Mouse (Mus musculus): ENCODE results near the gene Tmem39b.

Gene Tmem39b

GRCm38 (mm10) chr4:129683901-129684493 lies 12.6 kb downstream of the Tmem39b start:
- no peak for DNase-seq (ENCODE audit: low spot score in 2 of 2)

DNA sequence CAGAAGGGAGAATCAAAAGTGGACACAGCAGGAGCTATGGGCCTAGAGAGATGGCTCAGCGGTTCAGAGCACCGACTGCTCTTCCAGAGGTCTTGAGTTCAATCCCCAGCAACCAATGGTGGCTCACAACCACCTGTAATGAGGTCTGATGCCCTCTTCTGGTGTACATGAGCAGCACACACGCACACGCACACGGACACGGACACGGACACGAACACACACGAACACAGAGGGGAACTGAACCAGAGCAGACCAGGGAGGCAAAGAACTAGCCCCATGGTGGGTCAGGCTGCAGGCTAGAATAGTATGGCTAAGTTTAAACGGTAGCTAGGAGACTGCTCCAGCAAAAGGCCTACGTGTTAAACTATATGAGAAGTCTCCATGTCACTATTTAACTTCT lies 14.8 kb downstream of the Tmem39b start:
- DNase-seq (ENCODE audit: low spot score in 2 of 2), result no peak

- DNase-seq (ENCODE audit: low spot score in 2 of 2), result no peak
Observed at GRCm38 (mm10) chr4:129672878-129673449, 23.7 kb downstream of the Tmem39b start.

GRCm38 (mm10) chr4:129672083-129672877 lies 24.4 kb downstream of the Tmem39b start, which contains the start of gene Kpna6:
TSS of gene Kpna6 (minus strand) at chr4:129672767.
- peak; percentile 85 to 90 for DNase-seq (ENCODE audit: low spot score in 2 of 2)

GRCm38 (mm10) chr4:129671491-129672082 lies 25.1 kb downstream of the Tmem39b start:
- DNase-seq (ENCODE audit: low spot score in 2 of 2), result no peak

GRCm38 (mm10) chr4:129662255-129662813 lies 34.3 kb downstream of the Tmem39b start:
- no peak for DNase-seq (ENCODE audit: low spot score in 2 of 2)

DNA sequence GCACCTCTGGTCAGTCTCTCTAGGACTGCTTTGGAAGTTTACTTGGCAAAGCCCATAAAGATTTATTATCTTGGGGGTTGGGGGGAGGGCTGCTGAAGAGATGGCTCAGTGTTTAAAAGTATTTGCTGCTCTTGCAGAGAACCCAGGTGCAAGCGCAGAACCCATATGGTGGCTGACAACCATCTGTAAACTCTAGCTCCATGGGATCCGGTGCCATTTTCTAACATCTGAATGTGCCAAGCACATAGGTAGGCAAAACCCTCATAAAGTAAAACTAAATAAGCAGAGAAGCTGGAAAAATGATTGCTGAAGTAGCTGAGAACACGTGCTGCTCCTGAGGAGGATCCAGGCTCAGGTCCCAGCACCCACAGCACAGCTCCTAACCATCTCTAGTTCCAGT lies 35.1 kb downstream of the Tmem39b start:
- DNase-seq (ENCODE audit: low spot score in 2 of 2), result no peak

GRCm38 (mm10) chr4:129654770-129655169 lies 41.9 kb downstream of the Tmem39b start:
- no peak for DNase-seq (ENCODE audit: low spot score in 2 of 2)

DNA sequence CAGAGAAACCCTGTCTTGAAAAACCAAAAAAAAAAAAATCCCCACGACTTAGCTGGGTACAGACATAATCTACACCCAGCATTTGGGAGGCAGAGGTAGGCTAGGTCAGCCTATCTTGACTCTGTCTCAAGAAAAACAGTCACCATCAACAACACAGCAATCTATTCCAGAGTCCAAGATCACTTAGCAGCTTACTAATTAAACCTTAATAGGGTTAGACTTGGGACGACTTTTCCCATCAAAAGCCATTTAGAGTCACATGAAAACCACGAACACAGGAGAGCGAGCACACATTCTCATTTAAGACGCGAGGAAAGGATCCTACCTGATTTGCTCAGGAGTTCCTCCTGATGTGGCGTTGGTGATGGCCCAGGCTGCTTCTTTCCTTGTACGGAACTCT lies 46.3 kb downstream of the Tmem39b start:
- no peak for DNase-seq (ENCODE audit: low spot score in 2 of 2)

GRCm38 (mm10) chr4:129648656-129649055 lies 48.0 kb downstream of the Tmem39b start:
- DNase-seq (ENCODE audit: low spot score in 2 of 2), result no peak

GRCm38 (mm10) chr4:129645204-129645603 lies 51.4 kb downstream of the Tmem39b start:
- no peak for DNase-seq (ENCODE audit: low spot score in 2 of 2)

GRCm38 (mm10) chr4:129641756-129642155 lies 54.9 kb downstream of the Tmem39b start:
- DNase-seq (ENCODE audit: low spot score in 2 of 2), result no peak

GRCm38 (mm10) chr4:129640638-129641467 lies 55.8 kb downstream of the Tmem39b start, which contains the start of gene Txlna:
TSS of gene Txlna (minus strand) at chr4:129641065.
- DNase-seq (ENCODE audit: low spot score in 2 of 2), result peak; percentile 94 to 96

GRCm38 (mm10) chr4:129640101-129640637 lies 56.5 kb downstream of the Tmem39b start:
- no peak for DNase-seq (ENCODE audit: low spot score in 2 of 2)

DNA sequence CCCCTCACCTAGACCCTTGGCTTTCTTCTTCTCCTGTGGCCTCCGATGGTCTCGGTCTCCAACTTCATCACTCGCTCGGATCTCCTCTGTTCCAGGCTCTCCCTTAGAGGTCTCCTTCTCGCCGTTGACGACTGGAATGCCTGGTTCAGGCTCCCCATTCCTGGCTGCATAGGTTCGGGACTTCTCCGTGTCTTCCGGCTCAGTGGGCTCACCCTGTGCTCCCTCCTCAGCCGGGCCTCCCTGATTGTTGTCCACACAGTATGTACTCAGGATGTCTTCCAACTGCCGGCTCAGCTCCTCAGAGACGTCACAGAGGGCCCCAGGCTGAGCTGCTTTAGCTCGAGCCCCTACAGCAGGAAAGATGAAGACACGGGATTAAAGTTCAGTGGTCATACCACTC lies 57.4 kb downstream of the Tmem39b start:
- no peak for DNase-seq (ENCODE audit: low spot score in 2 of 2)

DNA sequence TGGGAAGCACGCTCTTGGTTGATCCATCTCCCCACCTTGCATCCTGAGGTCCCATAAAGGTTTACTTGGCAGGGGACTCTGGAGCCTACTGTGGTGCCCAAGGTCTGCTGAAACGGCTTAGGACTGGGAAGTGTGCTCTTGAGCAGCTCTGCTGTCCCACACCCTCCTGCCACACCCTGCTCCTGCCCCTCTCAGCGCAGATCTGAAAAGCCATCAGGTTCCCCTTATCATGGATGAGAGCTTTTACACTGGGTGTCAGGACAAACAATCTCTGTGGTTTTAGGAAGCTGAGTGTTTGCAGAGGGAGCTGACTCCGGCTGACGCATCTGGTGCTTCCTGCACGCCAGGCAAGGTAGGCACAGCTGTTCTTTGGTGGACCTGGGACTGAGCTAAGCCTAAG lies 62.8 kb downstream of the Tmem39b start:
- DNase-seq (ENCODE audit: low spot score in 2 of 2), result no peak

- no peak for DNase-seq (ENCODE audit: low spot score in 2 of 2)
Observed at GRCm38 (mm10) chr4:129631867-129632266, 64.8 kb downstream of the Tmem39b start.

DNA sequence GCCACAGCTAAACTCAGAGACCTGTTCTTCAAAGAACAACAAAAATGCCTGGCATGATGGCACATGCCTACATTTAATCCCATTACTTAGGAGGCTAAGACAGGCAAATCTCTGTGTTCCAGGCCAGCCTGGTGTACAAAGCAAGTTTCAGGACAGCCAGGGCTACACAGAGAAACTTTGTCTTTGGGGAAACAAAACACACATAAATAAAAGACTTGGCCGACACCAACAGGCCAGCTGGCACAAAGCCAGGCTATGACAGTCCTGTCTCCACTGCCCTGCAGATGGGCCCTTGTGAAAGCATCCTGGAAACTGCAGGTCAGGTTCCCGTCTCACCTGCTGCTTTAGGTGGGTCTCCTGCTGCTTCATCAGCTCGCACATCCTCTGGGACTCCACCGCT lies 65.7 kb downstream of the Tmem39b start:
- no peak for DNase-seq (ENCODE audit: low spot score in 2 of 2)

Measured in frontal cortex, postnatal 25 days (tissue).